ENCODE assay signal across 9 mouse cellular contexts in the genomic region with DNA sequence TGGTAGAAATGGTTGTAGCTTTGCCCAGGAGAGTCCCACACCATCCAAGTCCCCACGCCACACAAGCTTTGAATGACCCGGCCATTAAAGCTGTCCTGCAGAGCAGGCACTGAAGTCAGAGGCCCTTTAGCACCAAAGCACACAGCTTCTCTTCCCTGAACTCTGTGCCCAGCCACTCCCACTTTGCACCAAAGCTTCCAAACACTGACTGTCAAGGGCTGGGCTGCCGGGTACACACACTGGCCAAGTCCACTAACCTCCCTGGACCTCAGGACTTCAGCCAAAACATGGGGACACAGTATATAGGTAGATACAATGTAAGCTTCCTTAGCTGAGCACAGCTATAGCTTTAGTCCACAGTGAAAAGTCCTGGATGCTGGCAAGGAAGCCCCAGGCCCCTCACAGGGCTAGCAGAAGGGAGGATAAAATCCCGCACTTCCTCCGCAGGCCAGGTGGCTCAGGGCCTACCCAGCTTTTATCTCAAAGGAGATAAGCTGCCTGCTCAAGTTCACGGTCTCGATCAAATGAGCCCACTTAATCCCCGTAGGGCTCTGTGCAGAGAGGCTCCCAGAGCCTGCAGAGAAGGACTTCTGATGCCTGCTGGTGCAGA. TPM values are rescaled to one million over a fixed set of nuclear protein-coding genes. Genes with fewer than 3 reads are reported as not detected.
DNase-seq lines count a peak whose midpoint lies in the region; ATAC-seq and TF ChIP-seq lines count a peak whose summit lies in the region.
"Had no signal": no experiment of that assay in that cellular context is flagged by ENCODE, and none has a peak within 500 bp of the region (broad histone marks: within the 10 kb centered on the region; RNA-seq: fewer than 3 reads in every experiment).

No protein-coding gene starts in this region.

- intact Hi-C loops in heart, adult 2 months (cut with DNase I), result loop anchor here (2.0 kb wide), 1 partner anchor 15 kb away; a partner anchor contains a TSS
- intact Hi-C loops in heart, postnatal 14 days (cut with DNase I), result no loop called here

- peaks cover 54% of the 10 kb centered on the region for H3K4me1 ChIP-seq in heart, adult 2 months (ENCODE audit: control insufficient read depth, insufficient read depth, low read length)
- peaks cover 86% of the 10 kb centered on the region for H3K4me1 ChIP-seq in hindbrain, embryonic 12.5 days
- H3K4me1 ChIP-seq in midbrain, embryonic 12.5 days, result peaks cover 81% of the 10 kb centered on the region

- no peak overlapping the region; the same call in 1 of the 2 replicates for H3K27ac ChIP-seq in heart, adult 2 months
- H3K27ac ChIP-seq in hindbrain, embryonic 12.5 days, result peak overlapping the region; percentile 76
- H3K27ac ChIP-seq in midbrain, embryonic 12.5 days (replicated peaks), result peak overlapping the region; percentile 73

- H3K4me2 ChIP-seq in hindbrain, embryonic 12.5 days (replicated peaks), result no peak overlapping the region
- peak overlapping the region; percentile 19 for H3K4me2 ChIP-seq in midbrain, embryonic 12.5 days (replicated peaks)

- no peak overlapping the region for H3K4me3 ChIP-seq in heart, adult 2 months
- no peak overlapping the region for H3K4me3 ChIP-seq in hindbrain, embryonic 12.5 days
- no peak overlapping the region for H3K4me3 ChIP-seq in midbrain, embryonic 12.5 days
- H3K4me3 ChIP-seq: megakaryocyte, embryonic 14.5 days had no signal

- TF ChIP-seq POLR2A in heart, adult 2 months (IDR thresholded peaks at IDR 0.05; ENCODE audit: insufficient read depth, low read depth, low read length), result no peak

- H3K9ac ChIP-seq in heart, adult 2 months (ENCODE audit: low read depth, low read length), result peak overlapping the region; percentile 21
- H3K9ac ChIP-seq in hindbrain, embryonic 12.5 days, result 0 out of 2 replicates have a peak overlapping the region, but pooled peaks have one; percentile 2
- no peak overlapping the region; the same call in 1 of the 2 replicates for H3K9ac ChIP-seq in midbrain, embryonic 12.5 days (replicated peaks)

- no peaks in the 10 kb centered on the region for H3K9me3 ChIP-seq in hindbrain, embryonic 12.5 days (replicated peaks)
- H3K9me3 ChIP-seq in midbrain, embryonic 12.5 days, result no peaks in the 10 kb centered on the region
- H3K9me3 ChIP-seq: megakaryocyte, embryonic 14.5 days had no signal

- no peak for TF ChIP-seq EP300 in heart, adult 2 months (IDR thresholded peaks at IDR 0.05; ENCODE audit: insufficient read depth, low read depth, low read length)

- ATAC-seq in hindbrain, embryonic 12.5 days (ENCODE audit: low FRiP score), result no peak
- ATAC-seq in midbrain, embryonic 12.5 days (ENCODE audit: low FRiP score, low read depth), result no peak
- no peak for ATAC-seq in megakaryocyte-erythroid progenitor cell, adult 5-6 weeks (replicated peaks; ENCODE audit: low FRiP score, low TSS enrichment, poor library complexity, severe bottlenecking)
- ATAC-seq in erythroid progenitor cell, adult 5-6 weeks (replicated peaks; ENCODE audit: low FRiP score, poor library complexity, severe bottlenecking), result no peak

- H3K27me3 ChIP-seq in heart, adult 2 months (ENCODE audit: control insufficient read depth, insufficient read depth, low read length), result no peaks in the 10 kb centered on the region
- no peaks in the 10 kb centered on the region for H3K27me3 ChIP-seq in hindbrain, embryonic 12.5 days
- 0 out of 2 replicates have a peak, but pooled peaks cover 2% of the 10 kb centered on the region for H3K27me3 ChIP-seq in midbrain, embryonic 12.5 days

- H3K36me3 ChIP-seq in heart, adult 2 months (ENCODE audit: control insufficient read depth, insufficient read depth, low read length), result peaks cover 3% of the 10 kb centered on the region
- H3K36me3 ChIP-seq in hindbrain, embryonic 12.5 days, result no peaks in the 10 kb centered on the region
- no peaks in the 10 kb centered on the region for H3K36me3 ChIP-seq in midbrain, embryonic 12.5 days

- peaks cover 4% of the 10 kb centered on the region for H3K79me2 ChIP-seq in heart, adult 2 months (replicated peaks; ENCODE audit: control insufficient read depth, insufficient read depth, low read length)

- no peak for DNase-seq in heart, adult 2 months
- DNase-seq in heart, postnatal 14 days, result no peak
- DNase-seq in adrenal gland, postnatal 10 days, result peak; percentile 61
- DNase-seq in spleen, adult 18-20 months, result no peak

- WGBS in heart, adult 2 months, result 31% methylated on average over 8 of the region's 8 CpGs
- WGBS in hindbrain, embryonic 12.5 days, result 35% methylated on average over 8 of the region's 8 CpGs
- 22% methylated on average over 8 of the region's 8 CpGs for WGBS in midbrain, embryonic 12.5 days

- TF ChIP-seq CTCF in heart, adult 2 months (IDR thresholded peaks at IDR 0.05), result no peak

RNA-seq across cellular contexts. Expression of a gene that starts 15.5 kb away (rescaled TPM):
- 10 to 100 TPM; 73.5 to 77.5 TPM for total RNA-seq in heart, adult 2 months (2021)
- polyA plus RNA-seq in heart, adult 2 months (2012; rRNA removed), result 27.9 and 39.1 TPM in 2 replicates
- 10 to 100 TPM; 89.1 to 98.5 TPM for total RNA-seq in heart, postnatal 14 days (2021)
- total RNA-seq in adrenal gland, postnatal 10 days (2021), result 100 to 1,000 TPM; 125 to 153 TPM
- polyA plus RNA-seq in hindbrain, embryonic 12.5 days (2016; fragmentation: Nextera tagmentation; extraction: Ambion mirVana), result 30.2 and 31.0 TPM in 2 replicates
- polyA plus RNA-seq in midbrain, embryonic 12.5 days (2016; fragmentation: Nextera tagmentation; extraction: Ambion mirVana), result 24.5 and 25.1 TPM in 2 replicates
- total RNA-seq in megakaryocyte-erythroid progenitor cell, adult 5-6 weeks (2014; fragmentation: Nextera tagmentation), result 48.7 and 54.4 TPM in 2 replicates
- 4.8 and 6.7 TPM in 2 replicates for total RNA-seq in megakaryocyte-erythroid progenitor cell, adult 5-6 weeks (2017)
- 10.5 and 37.3 TPM in 2 replicates for total RNA-seq in erythroid progenitor cell, adult 5-6 weeks (2015; ENCODE audit: low replicate concordance)
- 0.91 and 2.6 TPM in 2 replicates for total RNA-seq in erythroid progenitor cell, adult 5-6 weeks (2017; ENCODE audit: low replicate concordance)
